Mouse (Mus musculus) kidney, embryonic 14.5 days (tissue): ENCODE data around the gene Serpini1. TPM values are rescaled to one million over a fixed set of nuclear protein-coding genes. Genes with fewer than 3 reads are reported as not detected.
A peak's percentile ranks its signal among the peaks of the same experiment; 100 is the strongest.

Experiments used
- ATAC-seq: fragments of 200-750 bp; cut with Nextera tagmentation; 2 replicates; pipeline ENCODE4 v1.8.0; 2017; ENCODE audit warnings: moderate number of reproducible peaks, mild to moderate bottlenecking, moderate TSS enrichment, moderate library complexity; ENCODE audit not compliant: low FRiP score, low TSS enrichment
- H3K27ac ChIP-seq: fragments of 300-500 bp; sonication (generic); 2 replicates; pipeline ENCODE4 v1.5.1; 2014; ENCODE audit warnings: low read depth, mild to moderate bottlenecking, low read length, moderate library complexity, mixed read lengths
- H3K27me3 ChIP-seq: fragments of 300-500 bp; sonication (generic); 2 replicates; pipeline ENCODE4 v1.6.1; 2014; ENCODE audit warnings: mild to moderate bottlenecking, low read length; ENCODE audit not compliant: control insufficient read depth, insufficient read depth
- H3K36me3 ChIP-seq: fragments of 300-500 bp; sonication (generic); 2 replicates; pipeline ENCODE4 v1.6.1; 2014; ENCODE audit warnings: low read length, mixed read lengths; ENCODE audit not compliant: control insufficient read depth, insufficient read depth
- H3K4me1 ChIP-seq: fragments of 300-500 bp; sonication (generic); 2 replicates; pipeline ENCODE4 v1.6.1; 2014; ENCODE audit warnings: low read length, mixed read lengths; ENCODE audit not compliant: control insufficient read depth, insufficient read depth
- H3K4me2 ChIP-seq: fragments of 300-500 bp; sonication (generic); replicated peaks from 2 replicates; pipeline ENCODE4 v1.6.1; 2014; ENCODE audit warnings: low read depth, mild to moderate bottlenecking, low read length
- H3K4me3 ChIP-seq: fragments of 300-500 bp; sonication (generic); 2 replicates; pipeline ENCODE4 v1.5.1; 2014; ENCODE audit warnings: mild to moderate bottlenecking, low read length
- H3K9ac ChIP-seq: fragments of 300-500 bp; sonication (generic); 2 replicates; pipeline ENCODE4 v1.6.1; 2014; ENCODE audit warnings: low read depth, mild to moderate bottlenecking, low read length, moderate library complexity
- H3K9me3 ChIP-seq: fragments of 300-500 bp; sonication (generic); 2 replicates; pipeline ENCODE4 v1.6.1; 2016; ENCODE audit warnings: low read length; ENCODE audit not compliant: control insufficient read depth
- WGBS: fragments of 180-500 bp; shearing (Covaris S2); extraction: QIAGEN DNeasy Blood & Tissue Kit; methylation state at CpG from one replicate; pipeline ENCODE4 v1.1.7; 2014; 5-methylcytosine and 5-hydroxymethylcytosine counted together
- polyA plus RNA-seq: library from polyadenylated mRNA; unstranded; fragments of >200 nt; fragmentation: Nextera tagmentation; extraction: Ambion mirVana; gene quantifications from 2 replicates; pipeline ENCODE4 v1.2.1, GENCODE M21; 2014

Gene Serpini1
- polyA plus RNA-seq, 1 experiment from 2014 or later = 4.3 TPM

GRCm38 (mm10) chr3:75551248-75551647, 6.1 kb upstream of the Serpini1 start:
- Histone ChIP-seq H3K9me3 (no peaks in the 10 kb centered on the region), H3K27ac (no peak overlapping the region), H3K36me3 (no peaks in the 10 kb centered on the region), H3K9ac (no peak overlapping the region), H3K4me3 (no peak overlapping the region), H3K4me2 (no peak overlapping the region), H3K27me3 (no peaks in the 10 kb centered on the region), H3K4me1 (peaks cover 3% of the 10 kb centered on the region; the same call in 1 of the 2 replicates)
- no peak for ATAC-seq

GRCm38 (mm10) chr3:75556121-75556694, 1.1 kb upstream of the Serpini1 start:
- Histone ChIP-seq H3K4me1 (peaks cover 3% of the 10 kb centered on the region; the same call in 1 of the 2 replicates), H3K36me3 (no peaks in the 10 kb centered on the region), H3K4me3 (peak overlapping the region; percentile 91), H3K9me3 (no peaks in the 10 kb centered on the region), H3K9ac (peak overlapping the region; percentile 88), H3K4me2 (peak overlapping the region; percentile 82), H3K27me3 (no peaks in the 10 kb centered on the region), H3K27ac (peak overlapping the region; percentile 76)
- ATAC-seq = peak; percentile 60
- WGBS = under 1% methylated on average over 36 of the region's 36 CpGs

GRCm38 (mm10) chr3:75556695-75557291, 554 bp upstream of the Serpini1 start, which contains the start of gene Pdcd10:
Pdcd10 (minus strand) TSS chr3:75556856.
- Histone ChIP-seq H3K27ac (peak within 1 kb of the TSS; percentile 76), H3K9ac (peak within 1 kb of the TSS; percentile 88), H3K4me1 (peaks cover 3% of the 10 kb centered on the region; the same call in 1 of the 2 replicates), H3K4me3 (peak within 1 kb of the TSS; percentile 91), H3K36me3 (no peaks in the 10 kb centered on the region), H3K9me3 (no peaks in the 10 kb centered on the region), H3K4me2 (peak within 1 kb of the TSS; percentile 82), H3K27me3 (no peaks in the 10 kb centered on the region)
- ATAC-seq = peak; percentile 98
- 0% methylated on average over 35 of the region's 35 CpGs for WGBS

- H3K27me3 ChIP-seq = no peaks in the 10 kb centered on the region
- H3K9ac ChIP-seq = no peak overlapping the region
- no peak overlapping the region for H3K4me2 ChIP-seq
- no peaks in the 10 kb centered on the region for H3K9me3 ChIP-seq
- no peak overlapping the region for H3K4me3 ChIP-seq
- no peak overlapping the region for H3K27ac ChIP-seq
- 73% methylated on average over 2 of the region's 2 CpGs for WGBS
- H3K4me1 ChIP-seq = no peaks in the 10 kb centered on the region
- no peak for ATAC-seq
- H3K36me3 ChIP-seq = no peaks in the 10 kb centered on the region
Measured at GRCm38 (mm10) chr3:75574074-75574473, 16.7 kb downstream of the Serpini1 start.

- Histone ChIP-seq H3K27me3 (no peaks in the 10 kb centered on the region), H3K36me3 (no peaks in the 10 kb centered on the region), H3K9me3 (no peaks in the 10 kb centered on the region), H3K9ac (no peak overlapping the region), H3K4me2 (no peak overlapping the region), H3K27ac (no peak overlapping the region), H3K4me3 (no peak overlapping the region), H3K4me1 (no peaks in the 10 kb centered on the region)
- WGBS = 68% methylated on average over 1 of the region's 1 CpGs
- no peak for ATAC-seq
Measured at GRCm38 (mm10) chr3:75575582-75575981, 18.2 kb downstream of the Serpini1 start.

GRCm38 (mm10) chr3:75579352-75579751, 22.0 kb downstream of the Serpini1 start:
- H3K4me2 ChIP-seq = no peak overlapping the region
- H3K9me3 ChIP-seq = no peaks in the 10 kb centered on the region
- no peaks in the 10 kb centered on the region for H3K4me1 ChIP-seq
- 56% methylated on average over 4 of the region's 4 CpGs for WGBS
- H3K9ac ChIP-seq = no peak overlapping the region
- H3K27ac ChIP-seq = no peak overlapping the region
- H3K4me3 ChIP-seq = no peak overlapping the region
- ATAC-seq = no peak; the same call in 1 of the 2 replicates
- no peaks in the 10 kb centered on the region for H3K27me3 ChIP-seq
- no peaks in the 10 kb centered on the region for H3K36me3 ChIP-seq

- H3K27me3 ChIP-seq = no peaks in the 10 kb centered on the region
- H3K4me3 ChIP-seq = no peak overlapping the region
- WGBS = 87% methylated on average over 3 of the region's 3 CpGs
- no peak overlapping the region for H3K27ac ChIP-seq
- no peaks in the 10 kb centered on the region for H3K4me1 ChIP-seq
- no peaks in the 10 kb centered on the region for H3K36me3 ChIP-seq
- no peak overlapping the region for H3K4me2 ChIP-seq
- H3K9ac ChIP-seq = no peak overlapping the region
- no peak for ATAC-seq
- H3K9me3 ChIP-seq = no peaks in the 10 kb centered on the region
Measured at GRCm38 (mm10) chr3:75583293-75583692, 25.9 kb downstream of the Serpini1 start.

- no peak overlapping the region for H3K27ac ChIP-seq
- no peak overlapping the region for H3K4me2 ChIP-seq
- H3K4me3 ChIP-seq = no peak overlapping the region
- H3K4me1 ChIP-seq = no peaks in the 10 kb centered on the region
- no peaks in the 10 kb centered on the region for H3K36me3 ChIP-seq
- H3K9ac ChIP-seq = no peak overlapping the region
- no peak for ATAC-seq
- H3K9me3 ChIP-seq = no peaks in the 10 kb centered on the region
- H3K27me3 ChIP-seq = no peaks in the 10 kb centered on the region
- 91% methylated on average over 4 of the region's 4 CpGs for WGBS
Measured at GRCm38 (mm10) chr3:75584898-75585297, 27.6 kb downstream of the Serpini1 start.

- H3K27ac ChIP-seq = no peak overlapping the region
- 70% methylated on average over 7 of the region's 7 CpGs for WGBS
- no peak overlapping the region for H3K4me2 ChIP-seq
Measured at GRCm38 (mm10) chr3:75611019-75611418, 53.7 kb downstream of the Serpini1 start.

More at GRCm38 (mm10) chr3:75611019-75611418, 53.7 kb downstream of the Serpini1 start:
- Histone ChIP-seq H3K9ac (no peak overlapping the region), H3K9me3 (no peaks in the 10 kb centered on the region), H3K4me1 (no peaks in the 10 kb centered on the region), H3K4me3 (no peak overlapping the region), H3K36me3 (no peaks in the 10 kb centered on the region), H3K27me3 (no peaks in the 10 kb centered on the region)
- ATAC-seq = no peak
